Mouse (Mus musculus): ENCODE data around the gene Gm4756.

- TF ChIP-seq CTCF (conservative IDR thresholded peaks at IDR 0.05; ENCODE audit: insufficient read depth, insufficient read length, low read depth, low read length) (no peak), POLR2A (IDR thresholded peaks at IDR 0.05; ENCODE audit: low read depth, low read length) (no peak)
These were observed 67.4 kb downstream of the Gm4756 start for GRCm38 (mm10) chr12:72582021-72582420.

Measured in kidney, adult 2 months (tissue).